Mouse (Mus musculus): ENCODE data around the gene E2f2.

E2f2 gene

DNA sequence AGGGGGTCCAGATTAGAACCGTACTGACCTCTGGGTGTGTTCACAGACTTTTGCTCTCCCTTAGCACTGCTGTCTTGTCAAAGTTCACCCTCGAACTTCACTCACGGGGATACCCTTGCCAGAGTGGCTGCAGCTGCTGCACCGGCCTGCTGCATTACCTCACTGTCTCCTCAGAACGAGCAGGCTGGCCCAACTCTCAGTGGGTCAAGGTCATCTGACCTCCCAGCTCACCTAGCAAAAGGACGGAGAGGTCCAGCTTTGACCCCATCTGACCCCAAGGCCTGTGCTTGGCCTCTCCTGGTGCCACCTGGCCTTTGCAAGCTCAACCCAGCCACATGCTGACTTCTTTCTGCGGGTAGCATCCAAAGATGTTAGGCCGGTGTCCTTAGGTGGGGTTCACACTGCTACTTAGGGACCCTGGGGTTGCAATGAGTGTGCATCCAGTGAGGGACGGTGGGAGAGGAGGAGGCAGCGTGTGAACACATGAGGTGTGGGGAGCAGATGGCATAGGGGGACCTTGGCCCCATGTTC is 3.9 kb downstream of the E2f2 start:
- DNase-seq: peak in 1 of 2 experiments; percentile 43

DNA sequence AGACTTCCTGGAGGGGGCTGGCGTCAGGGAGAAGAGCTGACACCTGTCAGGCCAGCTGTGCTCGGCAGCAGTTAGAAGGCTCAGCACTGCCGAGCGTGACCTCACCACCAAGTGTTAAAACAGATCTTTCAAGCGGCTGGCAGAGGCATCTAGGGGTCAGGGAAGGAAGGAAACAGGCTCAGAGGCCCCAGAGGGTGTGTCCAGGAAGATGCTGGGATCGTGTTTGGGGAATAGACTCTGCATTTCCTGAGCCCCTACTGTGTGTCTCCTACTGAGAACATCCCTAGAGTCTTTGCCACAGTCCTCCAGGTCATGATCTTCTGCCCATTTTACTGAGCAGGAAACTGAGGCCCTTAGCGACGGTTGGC is 5.0 kb downstream of the E2f2 start:
- peak in 1 of 2 experiments; percentile 45 for DNase-seq

- DNase-seq: peak; percentile 62 to 75
These were observed 5.6 kb downstream of the E2f2 start for GRCm38 (mm10) chr4:136177612-136178474.

DNA sequence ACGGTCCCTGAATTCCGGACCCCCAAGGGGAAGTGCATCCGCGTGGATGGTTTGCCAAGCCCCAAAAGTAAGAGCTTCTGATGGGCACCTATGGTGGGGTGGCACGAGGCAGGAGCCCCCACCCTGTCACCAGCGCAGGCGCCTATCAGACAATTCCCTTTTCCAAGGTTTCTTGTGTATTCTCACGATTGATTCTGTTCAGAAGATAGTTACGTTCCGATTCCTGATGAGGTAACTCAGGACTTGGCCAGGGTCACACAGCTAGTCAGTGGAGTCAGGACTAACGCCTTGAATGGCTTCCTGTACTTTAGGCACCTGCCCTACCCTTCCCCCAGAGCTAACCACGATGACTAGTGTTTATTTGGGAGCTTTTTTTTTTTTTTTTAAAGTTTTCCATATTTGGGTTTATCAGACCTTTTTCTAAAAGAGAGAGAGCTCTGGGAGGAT is 6.3 kb downstream of the E2f2 start:
- no peak for DNase-seq

DNA sequence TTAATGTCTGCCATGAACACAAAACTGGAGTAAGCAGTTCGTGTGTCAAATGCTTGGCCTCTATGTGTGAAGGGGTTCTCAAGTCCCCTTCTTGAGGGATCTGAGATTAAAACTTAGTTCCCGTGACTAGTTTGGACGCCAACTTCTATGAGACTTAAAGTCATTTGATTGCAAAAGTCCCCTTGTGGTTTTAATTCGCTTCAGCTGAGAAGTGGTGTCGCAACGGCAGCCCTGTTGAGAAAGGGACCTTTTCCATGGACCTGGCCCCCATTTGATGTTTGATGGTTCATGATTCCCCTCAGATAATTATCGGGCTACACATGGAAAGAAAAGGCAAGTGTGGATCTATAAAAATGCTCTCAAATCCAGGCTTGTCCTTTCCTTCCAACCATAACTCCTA is 7.3 kb downstream of the E2f2 start:
- DNase-seq: no peak

DNA sequence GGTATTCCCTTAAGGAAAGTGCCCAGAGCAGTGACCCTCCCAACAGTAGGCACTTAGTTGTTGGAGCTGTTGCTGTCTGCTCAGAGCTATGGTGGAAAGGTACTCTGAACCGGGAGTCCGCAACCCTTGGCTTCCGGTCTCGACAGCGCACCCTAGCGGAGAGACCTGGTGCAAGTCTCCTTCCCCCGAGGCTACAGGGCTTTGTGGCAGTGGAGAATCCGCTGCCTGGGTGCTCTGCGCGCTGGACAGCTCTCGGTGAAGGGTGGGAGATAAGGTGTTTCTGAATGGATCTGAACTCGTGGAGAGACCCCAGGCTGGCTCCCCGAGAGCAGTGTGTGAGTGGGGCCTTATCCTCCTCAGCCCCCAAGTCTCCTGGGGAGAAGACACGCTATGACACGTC is 7.8 kb downstream of the E2f2 start:
- peak; percentile 90 to 94 for DNase-seq

- peak; percentile 88 to 90 for DNase-seq
These were observed 8.5 kb downstream of the E2f2 start for GRCm38 (mm10) chr4:136180408-136181330.

GRCm38 (mm10) chr4:136181367-136181766 is 9.2 kb downstream of the E2f2 start:
- no peak for DNase-seq

GRCm38 (mm10) chr4:136185375-136185774 is 13.2 kb downstream of the E2f2 start:
- no peak for DNase-seq

DNA sequence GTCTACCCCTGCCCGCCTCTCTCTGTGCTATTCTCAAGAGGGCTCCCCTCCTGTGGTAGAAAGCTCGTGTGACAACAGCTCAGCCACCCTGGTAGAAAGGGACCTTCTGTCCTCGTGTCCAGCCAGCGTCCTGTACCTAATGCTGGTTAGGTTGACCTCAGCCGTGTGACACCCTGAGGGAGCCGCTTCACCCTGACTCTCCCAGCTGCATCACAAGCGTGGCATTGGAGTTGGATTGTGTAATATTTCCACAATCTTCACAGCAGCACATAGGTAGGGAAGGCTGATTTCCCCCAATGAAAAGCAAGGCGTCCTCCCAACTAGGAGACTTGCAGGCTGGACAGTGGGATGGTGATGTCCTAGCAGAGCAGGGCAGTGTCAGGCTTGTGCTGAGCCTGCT is 14.1 kb downstream of the E2f2 start:
- no peak for DNase-seq

DNA sequence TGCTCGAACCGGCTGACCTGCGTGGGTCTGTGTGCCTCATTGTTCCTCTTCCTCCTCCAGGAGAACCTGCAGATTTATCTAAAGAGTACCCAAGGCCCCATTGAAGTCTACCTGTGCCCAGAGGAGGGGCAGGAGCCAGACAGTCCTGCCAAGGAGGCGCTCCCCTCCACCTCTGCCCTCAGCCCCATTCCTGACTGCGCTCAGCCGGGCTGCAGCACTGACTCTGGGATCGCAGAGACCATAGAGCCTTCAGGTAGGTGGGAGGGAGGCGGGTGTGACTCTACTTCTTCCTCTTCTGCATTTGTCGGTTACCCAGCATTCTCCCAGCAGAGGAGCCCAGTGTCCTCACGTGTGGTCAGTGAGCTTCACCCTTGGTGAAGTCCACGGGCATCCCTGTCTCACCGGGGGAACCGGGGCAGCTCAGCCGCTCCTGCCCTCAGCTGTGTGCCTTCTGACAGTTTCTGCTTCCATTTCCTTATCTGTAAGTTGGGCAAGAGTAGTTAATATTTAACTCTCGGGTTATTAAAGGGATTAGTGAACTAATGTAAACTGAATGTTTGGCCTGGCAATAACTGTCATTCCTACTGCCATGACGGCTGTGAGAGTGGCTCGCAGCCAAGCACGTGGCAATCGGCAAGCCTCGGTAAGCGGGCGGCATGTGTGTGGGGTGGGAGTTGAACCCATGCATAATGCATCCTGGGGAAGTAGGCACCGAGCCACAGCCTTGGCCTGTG is 14.7 kb downstream of the E2f2 start:
- DNase-seq: peak; percentile 64 to 76

- no peak for DNase-seq
These were observed 17.0 kb downstream of the E2f2 start for GRCm38 (mm10) chr4:136188973-136189737.

GRCm38 (mm10) chr4:136189912-136190311 is 17.7 kb downstream of the E2f2 start:
- no peak for DNase-seq

DNA sequence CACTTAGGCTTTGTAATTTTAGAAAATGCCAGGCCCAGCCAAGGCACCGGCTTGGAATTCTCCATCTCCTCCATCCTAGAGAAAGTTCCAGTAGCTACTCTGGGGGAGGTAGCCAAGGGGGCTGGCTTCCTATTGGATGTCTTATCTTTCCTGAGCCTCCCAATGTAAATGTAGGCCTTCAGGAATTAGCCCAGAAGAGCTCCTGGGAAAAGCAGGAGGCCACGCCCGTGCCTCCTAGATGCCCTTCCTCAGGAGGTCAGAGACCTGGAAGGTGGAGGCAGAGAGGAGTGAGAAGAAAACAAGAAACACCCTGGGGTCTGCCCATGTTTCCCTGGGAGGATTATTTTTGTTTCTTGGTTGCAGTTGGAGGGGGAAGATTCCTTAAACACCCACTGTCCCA is 21.4 kb downstream of the E2f2 start:
- DNase-seq: no peak

- DNase-seq: no peak
These were observed 22.8 kb downstream of the E2f2 start for GRCm38 (mm10) chr4:136195029-136195428.

DNA sequence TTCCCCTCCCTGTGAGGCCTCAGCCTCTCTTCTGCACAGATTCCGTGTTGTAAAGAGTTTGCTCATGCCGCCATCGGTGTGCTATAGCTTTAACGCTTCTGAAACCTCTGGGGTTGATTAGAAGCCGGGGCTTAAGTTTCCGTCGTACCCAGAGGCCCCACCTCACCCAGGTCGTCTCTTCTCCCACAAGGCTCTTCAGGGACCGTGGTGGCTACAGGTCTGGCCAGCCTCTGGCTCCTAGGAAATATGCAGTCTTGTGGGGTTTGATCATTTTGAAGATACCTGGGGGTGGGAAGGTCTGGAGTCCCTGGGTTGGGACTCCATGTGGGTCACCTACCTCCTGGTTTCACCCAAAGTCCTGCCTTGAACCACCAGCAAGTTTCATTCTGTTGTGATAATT is 23.4 kb downstream of the E2f2 start:
- DNase-seq: no peak

GRCm38 (mm10) chr4:136196201-136196600 is 24.0 kb downstream of the E2f2 start:
- DNase-seq: no peak

DNA sequence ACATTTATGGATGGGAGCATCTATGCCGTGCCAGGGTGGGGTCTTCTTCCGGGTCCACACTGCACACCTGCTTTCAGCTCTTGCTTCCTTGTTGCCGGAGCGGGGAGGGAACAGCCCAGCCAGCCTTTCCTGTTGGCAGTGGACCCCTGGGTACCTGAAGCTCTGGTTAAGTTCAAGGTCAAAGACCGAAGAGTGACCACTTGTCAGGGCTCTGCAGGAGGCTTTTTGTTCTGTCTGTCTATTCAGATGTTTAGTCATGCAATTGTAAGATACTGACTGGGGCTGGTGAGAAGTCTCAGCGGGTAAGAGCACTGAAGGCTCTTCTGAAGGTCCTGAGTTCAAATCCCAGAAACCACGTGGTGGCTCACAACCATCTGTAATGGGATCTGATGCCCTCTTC is 26.7 kb downstream of the E2f2 start:
- DNase-seq: no peak

DNA sequence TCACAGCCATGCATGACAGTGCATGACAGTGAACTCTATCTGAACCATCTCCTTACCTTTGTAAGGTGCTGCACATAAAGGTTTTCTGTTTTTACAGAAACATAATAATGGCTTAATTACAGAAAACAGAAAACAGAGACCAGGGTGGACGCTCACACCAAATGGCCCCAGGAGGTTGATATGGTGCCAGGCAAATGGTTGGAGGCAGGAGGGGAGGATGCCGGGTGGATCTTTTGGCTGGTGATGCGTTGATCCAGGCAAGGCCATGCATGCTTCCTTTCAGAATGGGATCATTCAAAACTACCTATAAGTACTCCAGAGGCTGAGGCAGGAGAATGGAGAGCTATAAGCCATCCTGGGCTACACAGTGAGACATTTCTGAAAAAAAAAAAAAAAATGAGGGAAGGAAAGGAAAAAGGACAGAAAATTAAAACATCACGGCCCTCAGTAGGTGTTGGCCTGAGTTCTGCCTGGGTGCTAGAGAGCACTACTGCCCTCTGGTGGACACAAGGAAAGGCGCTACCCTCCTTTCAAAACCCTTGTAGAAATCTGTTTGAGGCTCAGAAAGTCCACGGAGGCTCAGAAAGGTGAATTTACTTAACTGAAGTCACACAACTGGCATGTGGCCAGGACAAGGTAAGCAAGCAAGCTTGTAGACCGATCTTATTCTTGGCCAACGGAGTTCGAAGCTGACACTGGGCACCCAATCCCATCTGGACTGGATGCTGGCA is 27.5 kb downstream of the E2f2 start:
- DNase-seq: peak; percentile 73 to 82

GRCm38 (mm10) chr4:136202509-136202908 is 30.3 kb downstream of the E2f2 start:
- peak; percentile 88 to 89 for DNase-seq

DNA sequence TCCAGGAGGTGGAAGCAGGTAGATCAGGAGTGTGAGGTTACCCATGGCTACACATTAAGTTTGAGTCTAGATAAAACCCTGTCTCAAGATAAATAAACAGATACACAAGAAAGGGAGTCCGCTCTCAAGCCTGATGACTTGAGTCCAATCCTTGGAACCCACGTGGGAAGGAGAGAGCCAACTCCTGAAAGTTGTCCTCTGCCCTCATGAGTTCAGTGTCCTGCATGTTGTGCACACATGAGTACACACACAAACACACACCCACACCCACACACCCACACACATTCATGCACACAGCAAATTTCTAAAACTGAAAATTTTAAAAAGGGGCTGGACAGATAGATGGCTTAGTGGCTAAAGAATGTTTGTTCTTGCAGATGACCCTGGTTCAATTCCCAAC is 32.6 kb downstream of the E2f2 start:
- DNase-seq: no peak
